Mouse (Mus musculus) thymus, adult 18-20 months (tissue): Measurements from ENCODE around the gene Angel1.

Experiments used
- DNase-seq, 2 experiments: peaks; one replicate each; pipeline ENCODE4 v3.0.0; 2022; ENCODE audit warnings: mixed read lengths in 2 of 2

Angel1 gene

GRCm38 (mm10) chr12:86726120-86726640 is at the start of gene Angel1:
Angel1 (minus strand) TSS chr12:86726460.
- peak; percentile 96 to 97 for DNase-seq

GRCm38 (mm10) chr12:86775561-86776280 is 49.5 kb upstream of the Angel1 start:
- DNase-seq: no peak

GRCm38 (mm10) chr12:86772551-86772950 is 46.3 kb upstream of the Angel1 start:
- DNase-seq: no peak

- DNase-seq: peak; percentile 72 to 77
These were observed 45.7 kb upstream of the Angel1 start for GRCm38 (mm10) chr12:86771823-86772427.

- DNase-seq: no peak
These were observed 44.7 kb upstream of the Angel1 start for GRCm38 (mm10) chr12:86770927-86771326.

GRCm38 (mm10) chr12:86770261-86770670 is 44.0 kb upstream of the Angel1 start:
- DNase-seq: no peak

GRCm38 (mm10) chr12:86769819-86770218 is 43.6 kb upstream of the Angel1 start:
- no peak for DNase-seq

- DNase-seq: peak; percentile 41 to 51
These were observed 42.8 kb upstream of the Angel1 start for GRCm38 (mm10) chr12:86768986-86769580.

- no peak for DNase-seq
These were observed 41.8 kb upstream of the Angel1 start for GRCm38 (mm10) chr12:86767868-86768631.

GRCm38 (mm10) chr12:86766467-86766866 is 40.2 kb upstream of the Angel1 start:
- no peak for DNase-seq

- DNase-seq: no peak
These were observed 37.8 kb upstream of the Angel1 start for GRCm38 (mm10) chr12:86764060-86764459.

- DNase-seq: no peak
These were observed 34.8 kb upstream of the Angel1 start for GRCm38 (mm10) chr12:86761036-86761435.

- DNase-seq: no peak
These were observed 8.1 kb upstream of the Angel1 start, which contains the start of gene Lrrc74a for GRCm38 (mm10) chr12:86734319-86734810. Lrrc74a (plus strand) TSS chr12:86734369.

GRCm38 (mm10) chr12:86725706-86726105 is 554 bp downstream of the Angel1 start:
- no peak for DNase-seq

GRCm38 (mm10) chr12:86724300-86724699 is 2.0 kb downstream of the Angel1 start:
- DNase-seq: no peak

GRCm38 (mm10) chr12:86721453-86721852 is 4.8 kb downstream of the Angel1 start:
- DNase-seq: no peak

GRCm38 (mm10) chr12:86719961-86720639 is 6.2 kb downstream of the Angel1 start:
- no peak for DNase-seq

- DNase-seq: no peak
These were observed 9.3 kb downstream of the Angel1 start for GRCm38 (mm10) chr12:86716962-86717361.

- peak; percentile 20 to 34 for DNase-seq
These were observed 10.9 kb downstream of the Angel1 start for GRCm38 (mm10) chr12:86715401-86715800.

GRCm38 (mm10) chr12:86714026-86714425 is 12.2 kb downstream of the Angel1 start:
- DNase-seq: no peak

GRCm38 (mm10) chr12:86705843-86706242 is 20.4 kb downstream of the Angel1 start:
- no peak for DNase-seq

GRCm38 (mm10) chr12:86702690-86703089 is 23.6 kb downstream of the Angel1 start:
- no peak for DNase-seq
